ENCODE assay signal across 23 mouse cellular contexts in the genomic region with DNA sequence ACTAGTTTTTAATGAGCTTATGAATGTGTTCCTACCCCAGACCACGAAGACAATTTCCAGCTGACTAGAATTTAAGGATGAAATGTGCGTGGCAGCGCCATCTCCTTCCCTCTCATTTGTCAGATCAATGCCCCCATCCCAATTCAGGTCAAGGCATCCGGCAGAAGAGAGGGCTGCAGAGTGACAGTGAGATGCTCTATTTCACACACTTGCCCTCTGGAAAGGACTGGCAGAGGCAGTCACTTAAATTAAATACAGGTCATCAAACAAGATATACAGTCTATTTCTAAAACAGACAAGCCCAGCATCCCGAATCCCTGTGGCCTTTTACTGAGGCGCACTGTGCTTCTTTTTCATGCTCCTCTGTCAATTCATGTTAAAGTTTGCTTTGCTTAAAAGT.
DNase-seq lines count a peak whose midpoint lies in the region; ATAC-seq lines count a peak whose summit lies in the region.
"Had no signal": no experiment of that assay in that cellular context is flagged by ENCODE, and none has a peak within 500 bp of the region (broad histone marks: within the 10 kb centered on the region; RNA-seq: fewer than 3 reads in every experiment).

No protein-coding gene starts in this region.

- no peaks in the 10 kb centered on the region for H3K9me3 ChIP-seq in forebrain, embryonic 16.5 days (ENCODE audit: control insufficient read depth, low read length)
- no peaks in the 10 kb centered on the region for H3K9me3 ChIP-seq in forebrain, embryonic 10.5 days
- no peaks in the 10 kb centered on the region for H3K9me3 ChIP-seq in midbrain, embryonic 15.5 days
- no peaks in the 10 kb centered on the region for H3K9me3 ChIP-seq in midbrain, embryonic 13.5 days
- H3K9me3 ChIP-seq: heart, embryonic 10.5 days; hindbrain, embryonic 12.5 days had no signal

- H3K36me3 ChIP-seq in forebrain, embryonic 16.5 days (ENCODE audit: control insufficient read depth, insufficient read depth) = peaks cover 6% of the 10 kb centered on the region
- H3K36me3 ChIP-seq in forebrain, embryonic 10.5 days (replicated peaks) = peaks cover 60% of the 10 kb centered on the region
- 0 out of 2 replicates have a peak, but pooled peaks cover 2% of the 10 kb centered on the region for H3K36me3 ChIP-seq in midbrain, embryonic 15.5 days (replicated peaks)
- peaks cover 16% of the 10 kb centered on the region for H3K36me3 ChIP-seq in midbrain, embryonic 13.5 days
- H3K36me3 ChIP-seq: G1E had no signal

- peak; percentile 61 for ATAC-seq in cerebellum, adult (ENCODE audit: insufficient number of reproducible peaks, low FRiP score, low TSS enrichment)
- no peak for ATAC-seq in forebrain, embryonic 16.5 days
- ATAC-seq in midbrain, embryonic 15.5 days (replicated peaks) = no peak
- no peak for ATAC-seq in midbrain, embryonic 13.5 days
- no peak for ATAC-seq in erythroblast, adult 5-6 weeks (replicated peaks; ENCODE audit: low FRiP score, poor library complexity, severe bottlenecking)
- ATAC-seq: CD4-positive, CD25-positive, alpha-beta regulatory T cell, adult 4 months; hindbrain, embryonic 16.5 days; inflammation-experienced regulatory T-cells, adult 6 months had no signal

- H3K4me2 ChIP-seq in forebrain, embryonic 16.5 days (ENCODE audit: low read length) = no peak overlapping the region
- H3K4me2 ChIP-seq in midbrain, embryonic 15.5 days = no peak overlapping the region
- no peak overlapping the region for H3K4me2 ChIP-seq in midbrain, embryonic 13.5 days (replicated peaks)
- H3K4me2 ChIP-seq: embryonic facial prominence, embryonic 13.5 days; hindbrain, embryonic 12.5 days had no signal

- no peak for DNase-seq in cerebellum, postnatal 36 days
- DNase-seq in forebrain, embryonic 10.5 days (ENCODE audit: extremely low spot score, low spot score) = no peak
- DNase-seq in retina, embryonic 14.5 days (ENCODE audit: low spot score) = peak; percentile 75
- DNase-seq: adrenal gland, postnatal 10 days; B cell, adult 2 months; cerebellum, adult 11-12 months; cerebellum, postnatal 10 days; gastrocnemius, postnatal 36 days; heart, adult 18-20 months; heart, postnatal 10 days; heart, postnatal 4 days had no signal

- H3K4me3 ChIP-seq in forebrain, embryonic 16.5 days (replicated peaks; ENCODE audit: low read length) = no peak overlapping the region
- H3K4me3 ChIP-seq in forebrain, embryonic 10.5 days = no peak overlapping the region
- no peak overlapping the region for H3K4me3 ChIP-seq in midbrain, embryonic 15.5 days
- H3K4me3 ChIP-seq in midbrain, embryonic 13.5 days (replicated peaks) = no peak overlapping the region
- H3K4me3 ChIP-seq: embryonic facial prominence, embryonic 13.5 days; heart, embryonic 10.5 days; hindbrain, embryonic 12.5 days had no signal

- H3K27me3 ChIP-seq in forebrain, embryonic 16.5 days (replicated peaks; ENCODE audit: control insufficient read depth, insufficient read depth, low read length) = no peaks in the 10 kb centered on the region
- no peaks in the 10 kb centered on the region for H3K27me3 ChIP-seq in forebrain, embryonic 10.5 days (ENCODE audit: poor library complexity, severe bottlenecking)
- H3K27me3 ChIP-seq in midbrain, embryonic 15.5 days (replicated peaks) = no peaks in the 10 kb centered on the region
- no peaks in the 10 kb centered on the region for H3K27me3 ChIP-seq in midbrain, embryonic 13.5 days
- H3K27me3 ChIP-seq: embryonic facial prominence, embryonic 13.5 days; hindbrain, embryonic 12.5 days had no signal

- WGBS in forebrain, embryonic 16.5 days = 79% methylated on average over 6 of the region's 6 CpGs
- WGBS in forebrain, embryonic 10.5 days = 87% methylated on average over 6 of the region's 6 CpGs
- WGBS in midbrain, embryonic 15.5 days = 58% methylated on average over 6 of the region's 6 CpGs
- 70% methylated on average over 6 of the region's 6 CpGs for WGBS in midbrain, embryonic 13.5 days

- H3K9ac ChIP-seq in forebrain, embryonic 16.5 days (replicated peaks; ENCODE audit: low read depth, low read length) = no peak overlapping the region
- no peak overlapping the region for H3K9ac ChIP-seq in midbrain, embryonic 15.5 days
- H3K9ac ChIP-seq in midbrain, embryonic 13.5 days (replicated peaks) = no peak overlapping the region
- H3K9ac ChIP-seq: embryonic facial prominence, embryonic 13.5 days; hindbrain, embryonic 12.5 days had no signal

- H3K27ac ChIP-seq in forebrain, embryonic 16.5 days (ENCODE audit: low read length) = peak overlapping the region; percentile 4
- no peak overlapping the region for H3K27ac ChIP-seq in forebrain, embryonic 10.5 days
- H3K27ac ChIP-seq in midbrain, embryonic 15.5 days = 0 out of 2 replicates have a peak overlapping the region, but pooled peaks have one; percentile 27
- no peak overlapping the region for H3K27ac ChIP-seq in midbrain, embryonic 13.5 days
- H3K27ac ChIP-seq: embryonic facial prominence, embryonic 13.5 days; heart, embryonic 10.5 days; hindbrain, embryonic 12.5 days had no signal

- H3K4me1 ChIP-seq in forebrain, embryonic 16.5 days (replicated peaks; ENCODE audit: control insufficient read depth, insufficient read depth, low read length) = peaks cover 9% of the 10 kb centered on the region
- no peaks in the 10 kb centered on the region for H3K4me1 ChIP-seq in forebrain, embryonic 10.5 days
- H3K4me1 ChIP-seq in midbrain, embryonic 15.5 days = peaks cover 15% of the 10 kb centered on the region
- H3K4me1 ChIP-seq in midbrain, embryonic 13.5 days (replicated peaks) = peaks cover 19% of the 10 kb centered on the region
- H3K4me1 ChIP-seq: embryonic facial prominence, embryonic 13.5 days; heart, embryonic 10.5 days had no signal

Comparison
In these comparisons a context has a peak if more than half of its experiments do, and no peak if none do; other contexts are left out.
1. H3K27ac ChIP-seq: peak in forebrain, embryonic 16.5 days (single experiment) and midbrain, embryonic 15.5 days (single experiment); none in forebrain, embryonic 10.5 days (single experiment) and midbrain, embryonic 13.5 days (single experiment).